Mouse (Mus musculus) embryonic facial prominence, embryonic 14.5 days (tissue): ENCODE measurements at regions not wholly inside any gene's neighbourhood (a gene's known extent, or its start where the extent isn't known, plus 50 kb on each side); places are given as distances from the start of the nearest gene placed in this dataset. TPM values are rescaled to one million over a fixed set of nuclear protein-coding genes. Genes with fewer than 3 reads are reported as not detected.
A peak's percentile ranks its signal among the peaks of the same experiment; 100 is the strongest.

Source experiments
- ATAC-seq: fragments of 200-750 bp; cut with Nextera tagmentation; 2 replicates; pipeline ENCODE4 v1.8.0; 2017; ENCODE audit warnings: low read depth, moderate number of reproducible peaks, moderate TSS enrichment
- DNase-seq: peaks from one replicate; pipeline ENCODE4 v3.0.0-alpha.2; 2015; ENCODE audit warnings: low spot score
- H3K27ac ChIP-seq: fragments of 300-500 bp; sonication (generic); replicated peaks from 2 replicates; pipeline ENCODE4 v1.5.1; 2014; ENCODE audit warnings: low read depth, mild to moderate bottlenecking, low read length, moderate library complexity
- H3K27me3 ChIP-seq: fragments of 300-500 bp; sonication (generic); replicated peaks from 2 replicates; pipeline ENCODE4 v1.6.1; 2014; ENCODE audit warnings: low read length; ENCODE audit not compliant: control insufficient read depth, insufficient read depth
- H3K36me3 ChIP-seq: fragments of 300-500 bp; sonication (generic); 2 replicates; pipeline ENCODE4 v1.6.1; 2014; ENCODE audit warnings: low read length, mixed read lengths; ENCODE audit not compliant: control insufficient read depth, insufficient read depth
- H3K4me1 ChIP-seq: fragments of 300-500 bp; sonication (generic); 2 replicates; pipeline ENCODE4 v1.6.1; 2014; ENCODE audit warnings: antibody characterized with exemption, low read length; ENCODE audit not compliant: control insufficient read depth, insufficient read depth
- H3K4me2 ChIP-seq: fragments of 300-500 bp; sonication (generic); 2 replicates; pipeline ENCODE4 v1.6.1; 2014; ENCODE audit warnings: low read depth, mild to moderate bottlenecking, low read length, moderate library complexity, mixed read lengths
- H3K4me3 ChIP-seq: fragments of 300-500 bp; sonication (generic); 2 replicates; pipeline ENCODE4 v1.5.1; 2014; ENCODE audit warnings: low read depth, mild to moderate bottlenecking, low read length
- H3K9ac ChIP-seq: fragments of 300-500 bp; sonication (generic); 2 replicates; pipeline ENCODE4 v1.6.1; 2014; ENCODE audit warnings: low read depth, mild to moderate bottlenecking, low read length, moderate library complexity, mixed read lengths
- H3K9me3 ChIP-seq: fragments of 300-500 bp; sonication (generic); 2 replicates; pipeline ENCODE4 v1.6.1; 2016; ENCODE audit warnings: low read length; ENCODE audit not compliant: control insufficient read depth
- WGBS: fragments of 180-500 bp; shearing (Covaris S2); extraction: QIAGEN DNeasy Blood & Tissue Kit; methylation state at CpG from one replicate; pipeline ENCODE4 v1.1.7; 2014; 5-methylcytosine and 5-hydroxymethylcytosine counted together
- microRNA-seq: library from miRNA; unstranded; fragments of <30 nt; microRNA quantifications from one replicate; pipeline ENCODE4, GENCODE M21; 2016; ENCODE audit warnings: borderline number of aligned reads

DNA sequence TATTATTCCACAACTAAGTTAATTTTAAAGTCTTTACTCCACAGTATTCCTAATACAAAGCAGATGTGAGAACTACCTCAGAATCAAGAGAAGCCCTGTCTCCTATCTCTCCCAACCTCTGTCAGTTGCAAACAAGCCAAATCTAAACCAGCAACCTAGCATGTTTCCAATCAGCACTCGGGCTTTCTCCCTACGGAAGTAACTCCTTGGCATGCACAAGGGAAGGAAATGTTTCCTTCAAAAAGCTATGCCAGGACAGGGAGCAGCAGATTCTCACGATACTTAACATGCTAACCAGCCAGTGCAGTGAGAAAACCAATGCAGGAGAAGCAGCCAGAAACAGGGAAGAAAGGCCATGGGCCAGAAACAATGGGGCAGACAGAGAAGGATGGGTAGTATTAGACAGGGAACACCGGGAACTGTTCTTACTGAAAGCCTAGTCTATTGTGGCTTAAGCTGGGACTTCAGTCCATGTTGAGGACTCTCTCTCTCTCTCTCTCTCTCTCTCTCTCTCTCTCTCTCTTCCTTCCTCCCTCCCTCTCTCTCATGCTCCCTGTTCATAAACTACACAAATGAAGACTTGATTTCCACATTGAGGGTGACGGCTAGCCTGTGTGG is 262.8 kb downstream of the Atp6ap1l start:
- ATAC-seq (peak; percentile 67), DNase-seq (peak; percentile 90)
- no peak overlapping the region for H3K4me3 ChIP-seq
- no peaks in the 10 kb centered on the region for H3K27me3 ChIP-seq
- no peaks in the 10 kb centered on the region for H3K9me3 ChIP-seq
- WGBS: 32% methylated on average over 5 of the region's 5 CpGs
- peak overlapping the region; percentile 63; the same call in 1 of the 2 replicates for H3K27ac ChIP-seq
- no peak overlapping the region for H3K9ac ChIP-seq
- H3K4me2 ChIP-seq: no peak overlapping the region
- H3K36me3 ChIP-seq: no peaks in the 10 kb centered on the region
- H3K4me1 ChIP-seq: peaks cover 33% of the 10 kb centered on the region

Small RNAs in the stretch of these regions (microRNA-seq; reads per million reads assigned to microRNA genes)
- gene Gm44338: not detected
